Mouse (Mus musculus): ENCODE results near the gene Chrm4.

- TF ChIP-seq CTCF (IDR thresholded peaks at IDR 0.05; ENCODE audit: insufficient read depth, low read length): no peak
- no peak for TF ChIP-seq POLR2A (IDR thresholded peaks at IDR 0.05; ENCODE audit: borderline replicate concordance, extremely low read depth, low read depth, low read length)
These were observed 1.6 kb upstream of the Chrm4 start for GRCm38 (mm10) chr2:91925442-91925841.
